Mouse (Mus musculus): Measurements from ENCODE around the gene Epha8.

GRCm38 (mm10) chr4:136928928-136929327 lies 27.7 kb downstream of the Epha8 start:
- TF ChIP-seq CTCF (IDR thresholded peaks at IDR 0.05) (peak; percentile 56), POLR2A (IDR thresholded peaks at IDR 0.05; ENCODE audit: insufficient read depth, low read depth, low read length) (no peak), EP300 (IDR thresholded peaks at IDR 0.05; ENCODE audit: insufficient read depth, low read depth, low read length) (no peak)

Measured in heart, adult 2 months (tissue).